Mouse (Mus musculus): ENCODE results near the gene Lyrm4. TPM values are rescaled to one million over a fixed set of nuclear protein-coding genes. Genes with fewer than 3 reads are reported as not detected.

Lyrm4 gene
- total and polyA plus RNA-seq, 3 experiments, result 10.9 to 27.0 (median 26.3) TPM

DNA sequence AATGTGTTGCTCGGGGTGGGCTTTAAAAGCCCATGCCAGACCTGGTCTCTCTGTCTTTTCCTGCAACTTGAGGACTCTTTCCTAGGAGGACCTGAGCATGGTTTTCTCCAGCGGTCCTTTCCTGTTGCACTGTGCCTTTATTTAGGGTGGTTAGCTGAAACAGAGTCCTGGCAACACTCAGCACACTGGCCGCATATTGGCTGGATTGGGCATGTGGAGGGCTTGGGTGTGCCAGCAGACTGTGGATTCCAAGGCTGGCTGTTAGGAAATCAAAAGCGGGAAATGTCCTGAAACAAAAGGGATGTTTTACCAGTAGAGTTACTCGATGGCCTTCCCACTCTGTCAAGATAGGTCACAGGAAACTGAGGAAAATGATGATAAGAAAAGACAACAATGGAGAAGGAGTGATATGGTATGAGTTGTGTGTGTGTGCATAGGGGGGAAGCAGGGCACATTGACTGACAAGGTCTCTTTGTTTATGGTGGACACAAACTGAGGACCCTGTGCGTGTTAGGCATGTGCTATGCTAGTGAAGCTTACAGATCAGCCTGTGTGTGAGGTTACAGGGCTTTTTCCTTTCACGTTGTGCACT is 39.1 kb upstream of the Lyrm4 start:
- in situ Hi-C loops (cut with MboI; ENCODE audit: low pct_ligation_motif_present, low pct_unique_long_range_greater_than_20kb, low sequenced_read_pairs), result no loop called here

DNA sequence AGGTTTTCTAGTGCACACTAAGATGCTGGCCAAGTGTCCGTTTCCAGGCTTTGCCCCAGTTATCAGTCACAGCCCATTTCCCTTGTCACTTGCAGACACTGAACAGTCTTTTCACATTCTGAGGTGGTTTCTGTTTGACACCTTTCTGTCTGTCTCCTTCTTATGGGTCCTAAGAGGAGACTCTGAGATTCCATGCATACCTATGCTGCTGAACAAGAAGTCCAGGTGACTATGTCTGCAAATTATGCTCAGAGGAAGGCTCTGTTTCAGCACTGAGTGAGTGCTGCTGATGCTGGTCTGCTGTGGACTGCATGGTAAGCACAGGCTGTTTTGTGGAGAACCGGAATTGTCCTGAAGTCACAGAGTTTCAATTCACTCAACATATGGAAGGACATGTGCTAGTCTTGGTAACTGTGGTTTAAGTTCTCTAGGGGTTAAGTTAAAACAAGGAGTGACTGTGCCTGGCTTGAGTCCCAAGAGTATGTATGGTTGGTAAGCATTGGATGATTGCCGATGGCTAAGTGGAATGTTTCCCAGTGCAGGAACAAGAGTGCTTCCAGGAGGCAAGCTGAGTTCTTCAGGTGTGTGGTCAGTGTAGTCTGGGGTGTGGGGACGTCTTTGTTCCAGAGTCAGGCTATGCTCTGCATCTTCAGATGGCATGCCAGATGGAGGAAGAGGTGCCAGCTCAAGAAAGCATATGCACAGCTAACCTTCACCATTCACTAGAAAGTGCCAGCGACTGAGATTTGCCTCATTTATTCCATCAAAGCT is 35.6 kb upstream of the Lyrm4 start:
- TF ChIP-seq MAX (IDR thresholded peaks at IDR 0.05; ENCODE audit: low read length), result no peak
- no peak for TF ChIP-seq ZKSCAN1 (IDR thresholded peaks at IDR 0.05; ENCODE audit: borderline replicate concordance, low read depth, low read length)
- TF ChIP-seq CTCF (conservative IDR thresholded peaks at IDR 0.05 in 1 of 2, IDR thresholded peaks at IDR 0.05 in 1 of 2; ENCODE audit: low read depth in 2 of 2, low read length in 2 of 2), result no peak
- TF ChIP-seq USF1 (IDR thresholded peaks at IDR 0.05; ENCODE audit: low read depth, low read length), result no peak
- no peak for TF ChIP-seq CHD2 (IDR thresholded peaks at IDR 0.05; ENCODE audit: low read length)
- no peak for TF ChIP-seq EP300 (IDR thresholded peaks at IDR 0.05; ENCODE audit: low read length)
- TF ChIP-seq USF2 (conservative IDR thresholded peaks at IDR 0.05; ENCODE audit: low read depth, low read length), result no peak
- no peak for TF ChIP-seq KAT2A (IDR thresholded peaks at IDR 0.05; ENCODE audit: insufficient replicate concordance, low read length)
- TF ChIP-seq E2F4 (IDR thresholded peaks at IDR 0.05; ENCODE audit: insufficient replicate concordance, low read depth, low read length), result no peak
- TF ChIP-seq SMC3 (IDR thresholded peaks at IDR 0.05; ENCODE audit: low read depth, low read length), result no peak
- TF ChIP-seq RAD21 (IDR thresholded peaks at IDR 0.05; ENCODE audit: low read depth, low read length), result no peak
- H3K4me3 ChIP-seq (replicated peaks in 1 of 3; ENCODE audit: low read depth in 2 of 3, low read length in 2 of 3, poor library complexity in 1 of 3), result no peak overlapping the region
- H3K27me3 ChIP-seq (replicated peaks), result no peaks in the 10 kb centered on the region
- peaks cover 3% of the 10 kb centered on the region for H3K9me3 ChIP-seq (replicated peaks; ENCODE audit: low read length)
- no peak overlapping the region for H3K4me2 ChIP-seq (ENCODE audit: insufficient read depth, low read depth, poor library complexity, severe bottlenecking)
- no peak overlapping the region for H3K9ac ChIP-seq (ENCODE audit: insufficient read depth, low read depth)
- H3K27ac ChIP-seq (ENCODE audit: insufficient read depth, low read depth), result no peak overlapping the region
- H3K4me1 ChIP-seq (ENCODE audit: control insufficient read depth in 1 of 2, insufficient read depth in 2 of 2), result peaks cover 0 to 36% of the 10 kb centered on the region in 2 experiments; a peak in 2 of 4 replicates
- H3K79me2 ChIP-seq (replicated peaks; ENCODE audit: control insufficient read depth, extremely low read depth, insufficient read depth, poor library complexity, severe bottlenecking), result 0 out of 2 replicates have a peak, but pooled peaks cover 2% of the 10 kb centered on the region
- dilution Hi-C loops (cut with MboI; ENCODE audit: extremely low pct_ligation_motif_present, extremely low pct_unique_long_range_greater_than_20kb, low sequenced_read_pairs), result no loop called here
- peaks cover 3 to 28% of the 10 kb centered on the region in 2 experiments for H3K36me3 ChIP-seq (replicated peaks in 1 of 2; ENCODE audit: control insufficient read depth in 1 of 2, insufficient read depth in 1 of 2, low read length in 1 of 2)
- no peak for DNase-seq (ENCODE audit: extremely low read depth)
- in situ Hi-C loops (cut with MboI; ENCODE audit: low pct_ligation_motif_present, low pct_unique_long_range_greater_than_20kb, low sequenced_read_pairs), result no loop called here

More for the DNA sequence above, 39.1 kb upstream of the Lyrm4 start:
- no peak overlapping the region for H3K4me2 ChIP-seq (ENCODE audit: insufficient read depth, low read depth, poor library complexity, severe bottlenecking)
- no peak for DNase-seq (ENCODE audit: extremely low read depth)
- no peak for TF ChIP-seq IRF4 (IDR thresholded peaks at IDR 0.05; ENCODE audit: low read depth, low read length)
- TF ChIP-seq SMC3 (IDR thresholded peaks at IDR 0.05; ENCODE audit: low read depth, low read length), result no peak
- no peak for TF ChIP-seq SIN3A (IDR thresholded peaks at IDR 0.05; ENCODE audit: low read length)
- TF ChIP-seq ELF1 (IDR thresholded peaks at IDR 0.05; ENCODE audit: low read depth, low read length), result no peak
- TF ChIP-seq ZNF384 (IDR thresholded peaks at IDR 0.05; ENCODE audit: low read depth, low read length), result no peak
- TF ChIP-seq UBTF (IDR thresholded peaks at IDR 0.05; ENCODE audit: low read depth, low read length), result no peak
- no peak for TF ChIP-seq POLR2A (IDR thresholded peaks at IDR 0.05; ENCODE audit: low read depth, low read length)
- TF ChIP-seq CTCF (conservative IDR thresholded peaks at IDR 0.05 in 1 of 2, IDR thresholded peaks at IDR 0.05 in 1 of 2; ENCODE audit: low read depth in 2 of 2, low read length in 2 of 2), result no peak
- TF ChIP-seq JUND (conservative IDR thresholded peaks at IDR 0.05; ENCODE audit: low read depth, low read length), result no peak
- no peak for TF ChIP-seq E2F4 (IDR thresholded peaks at IDR 0.05; ENCODE audit: insufficient replicate concordance, low read depth, low read length)
- peaks cover 0 to 19% of the 10 kb centered on the region in 2 experiments; a peak in 2 of 4 replicates for H3K4me1 ChIP-seq (ENCODE audit: control insufficient read depth in 1 of 2, insufficient read depth in 2 of 2)
- H3K36me3 ChIP-seq (replicated peaks in 1 of 2; ENCODE audit: control insufficient read depth in 1 of 2, insufficient read depth in 1 of 2, low read length in 1 of 2), result peaks cover 3 to 21% of the 10 kb centered on the region in 2 experiments
- H3K27ac ChIP-seq (ENCODE audit: insufficient read depth, low read depth), result no peak overlapping the region
- dilution Hi-C loops (cut with MboI; ENCODE audit: extremely low pct_ligation_motif_present, extremely low pct_unique_long_range_greater_than_20kb, low sequenced_read_pairs), result no loop called here
- peaks cover 3% of the 10 kb centered on the region for H3K9me3 ChIP-seq (replicated peaks; ENCODE audit: low read length)
- no peak overlapping the region for H3K4me3 ChIP-seq (replicated peaks in 1 of 3; ENCODE audit: low read depth in 2 of 3, low read length in 2 of 3, poor library complexity in 1 of 3)
- H3K9ac ChIP-seq (ENCODE audit: insufficient read depth, low read depth), result no peak overlapping the region
- H3K27me3 ChIP-seq (replicated peaks), result no peaks in the 10 kb centered on the region
- no peaks in the 10 kb centered on the region for H3K79me2 ChIP-seq (replicated peaks; ENCODE audit: control insufficient read depth, extremely low read depth, insufficient read depth, poor library complexity, severe bottlenecking)
